Mouse (Mus musculus): ENCODE data around the gene Vmn1r214.

Vmn1r214 gene

DNA sequence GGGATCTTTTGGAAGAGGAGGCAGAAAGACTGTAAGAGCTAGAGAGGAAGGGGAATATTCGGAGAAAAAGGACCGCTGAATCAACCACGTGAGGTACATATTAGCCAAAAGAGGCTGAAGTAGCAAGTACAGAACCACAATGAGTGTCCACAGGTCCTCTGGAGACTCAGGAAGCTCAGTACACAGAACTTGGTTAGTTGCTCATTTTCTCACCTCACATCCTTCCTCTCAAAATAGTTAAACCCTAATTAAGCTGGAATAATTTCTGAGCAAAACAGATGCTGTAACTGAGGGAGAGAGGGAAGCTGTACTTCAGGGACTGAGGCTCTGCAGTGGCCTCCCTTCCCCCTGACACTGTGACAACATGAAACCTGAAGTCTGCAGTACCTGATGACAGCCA is at the start of gene Vmn1r214:
TSS of gene Vmn1r214 (plus strand) at position 301 of the 400 bp plus-strand sequence.
- DNase-seq: no peak

DNA sequence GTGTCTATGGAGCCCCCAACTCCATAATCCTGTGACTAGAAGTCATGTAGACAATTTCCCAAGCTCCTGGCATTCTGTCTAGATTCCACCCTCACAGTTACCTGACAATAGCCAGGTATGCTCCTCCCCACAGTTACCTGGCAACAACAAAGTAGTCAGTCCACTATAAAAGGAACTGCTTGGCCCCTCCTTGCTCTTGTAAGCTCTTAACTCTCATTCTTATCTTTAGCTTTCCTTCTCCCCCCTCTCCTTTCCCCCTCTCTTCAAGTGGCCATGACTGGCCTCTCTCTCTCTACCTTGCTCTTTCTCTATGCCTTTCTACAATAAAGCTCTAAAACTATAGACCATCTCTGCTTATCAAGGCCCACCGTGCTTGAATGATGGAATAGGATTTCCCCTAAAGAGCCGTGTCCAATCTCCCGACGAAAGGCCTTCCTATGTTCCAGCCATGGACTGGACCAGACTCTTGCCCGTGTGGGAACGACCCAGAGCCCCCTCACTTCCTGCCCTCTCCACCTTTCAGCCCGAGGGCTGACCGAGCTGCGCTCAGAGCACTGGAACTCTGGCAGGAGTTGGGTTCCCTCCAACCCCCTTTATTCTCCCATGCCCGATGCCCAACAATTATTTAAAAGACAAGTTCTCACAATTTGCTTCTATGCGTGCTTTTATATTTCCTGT is 39.9 kb upstream of the Vmn1r214 start:
- no peak for DNase-seq

DNA sequence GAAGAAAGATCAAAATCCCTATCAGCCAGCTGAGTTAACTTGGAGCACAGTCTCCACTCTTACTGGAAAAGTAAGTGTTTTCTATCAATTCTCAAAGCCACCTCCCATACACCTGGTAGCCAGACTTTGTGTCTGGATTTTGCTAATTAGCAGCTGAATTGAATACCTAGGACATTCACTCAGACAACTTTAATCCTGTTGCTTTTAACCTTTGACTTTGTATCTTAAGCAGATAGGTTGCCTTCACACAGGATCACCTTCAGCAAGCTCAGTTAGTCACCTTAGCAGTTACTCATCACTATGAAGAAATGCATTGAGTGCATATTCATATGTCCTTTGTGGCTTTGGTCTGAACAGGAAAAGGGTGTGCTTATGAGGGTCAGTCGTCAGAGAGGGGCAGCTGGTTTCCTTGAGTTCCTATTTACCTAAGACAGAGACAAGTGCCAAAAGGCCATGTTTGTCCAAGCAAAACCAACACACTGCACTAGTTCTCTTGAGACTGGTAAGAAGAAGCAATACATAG is 38.0 kb upstream of the Vmn1r214 start:
- DNase-seq: no peak

DNA sequence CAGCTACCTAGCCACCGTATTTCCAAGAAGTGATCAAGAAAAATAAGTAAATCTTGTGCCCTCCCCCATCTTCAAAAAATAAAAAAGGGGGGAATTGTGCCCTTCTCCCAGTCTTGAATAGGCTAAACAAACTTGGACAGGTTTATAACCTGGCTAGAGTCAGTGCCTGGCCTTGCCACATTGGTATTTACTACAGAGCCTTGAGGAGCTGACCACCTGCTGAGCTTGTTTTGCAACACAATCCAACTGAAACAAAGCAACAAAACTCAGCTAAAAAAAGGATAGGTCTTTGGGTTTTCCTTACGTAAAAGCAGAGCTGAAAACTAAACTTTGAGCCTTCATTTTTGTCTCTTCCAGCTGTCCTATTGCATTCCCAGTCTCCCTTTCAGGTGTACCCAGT is 37.5 kb upstream of the Vmn1r214 start:
- no peak for DNase-seq

DNA sequence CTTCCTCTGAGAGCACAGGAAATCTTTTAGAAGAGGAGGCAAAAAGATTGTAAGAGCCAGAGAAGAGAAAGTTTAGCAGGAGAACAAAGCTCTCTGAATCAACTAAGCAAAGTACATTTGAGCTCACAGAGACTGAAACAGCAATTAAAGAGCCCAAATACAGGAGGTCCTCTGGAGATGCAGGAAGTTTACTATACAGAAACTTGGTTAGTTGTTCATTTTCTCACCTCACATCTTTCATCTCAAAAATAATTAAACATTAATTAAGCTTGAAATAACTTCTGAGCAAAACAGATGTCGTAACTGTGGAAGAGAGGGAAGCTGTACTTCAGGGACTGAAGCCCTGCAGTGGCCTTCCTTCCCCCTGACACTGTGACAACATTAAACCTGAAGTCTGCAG is 22.9 kb upstream of the Vmn1r214 start, which contains the start of gene Vmn1r213:
TSS of gene Vmn1r213 (plus strand) at position 301 of the 400 bp plus-strand sequence.
- DNase-seq: no peak

DNA sequence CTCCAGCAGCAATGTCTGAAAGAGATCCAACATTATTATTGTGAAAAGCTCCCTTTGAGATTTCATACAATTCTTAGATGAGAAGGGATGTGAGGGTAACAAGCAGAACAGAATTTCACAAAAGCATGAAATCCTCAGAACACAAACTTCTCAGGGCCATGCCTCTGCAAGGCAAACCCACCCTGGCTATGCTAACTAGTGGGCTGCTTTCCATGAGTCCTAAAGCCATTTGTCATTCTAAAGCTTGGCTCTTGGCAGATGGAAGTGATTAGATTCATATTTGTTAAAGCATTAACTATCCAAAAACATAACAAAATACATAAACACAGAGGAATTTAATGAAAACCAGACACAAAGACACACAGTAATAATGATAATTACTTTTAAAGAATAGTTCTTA is 12.1 kb upstream of the Vmn1r214 start:
- DNase-seq: no peak

DNA sequence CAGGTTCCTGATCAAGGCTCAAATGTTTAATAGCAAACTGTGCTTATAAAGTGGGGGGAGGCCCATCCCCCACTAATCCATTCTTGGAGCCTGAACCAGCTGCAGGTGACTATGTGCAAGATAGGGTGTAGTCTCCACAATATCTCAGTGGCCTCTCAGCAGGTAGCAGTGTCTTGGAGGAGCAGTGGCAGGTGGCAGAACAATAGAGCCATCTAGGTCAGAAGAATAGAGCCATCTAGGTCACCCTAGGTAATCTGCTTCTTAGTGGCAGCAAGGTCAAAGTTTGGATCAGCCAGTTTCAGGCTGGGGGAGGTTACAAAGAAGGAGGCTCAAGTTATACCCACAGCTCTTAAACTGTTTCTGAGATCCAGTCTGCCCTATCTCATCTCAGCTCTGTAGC is 5.4 kb upstream of the Vmn1r214 start:
- no peak for DNase-seq

DNA sequence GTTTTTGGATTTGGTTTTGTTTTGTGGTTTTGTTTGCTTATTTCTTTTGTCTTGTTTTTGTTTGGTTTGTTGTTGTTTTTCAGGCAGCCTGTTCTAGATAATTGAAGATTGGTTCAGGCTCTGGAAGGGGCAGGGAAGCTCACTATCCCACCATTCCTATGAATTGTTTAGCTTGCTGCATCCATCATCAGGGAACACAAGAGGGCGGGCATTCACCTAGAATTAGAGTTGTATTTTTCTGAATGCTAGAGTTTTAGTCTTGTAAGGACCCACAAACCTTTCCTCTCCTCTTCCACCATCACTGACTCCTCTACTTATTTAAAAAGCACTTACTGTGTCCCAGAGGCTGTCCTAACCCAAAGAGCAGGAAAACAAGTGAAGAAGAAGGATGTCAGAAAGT is 27.6 kb downstream of the Vmn1r214 start:
- DNase-seq: no peak

DNA sequence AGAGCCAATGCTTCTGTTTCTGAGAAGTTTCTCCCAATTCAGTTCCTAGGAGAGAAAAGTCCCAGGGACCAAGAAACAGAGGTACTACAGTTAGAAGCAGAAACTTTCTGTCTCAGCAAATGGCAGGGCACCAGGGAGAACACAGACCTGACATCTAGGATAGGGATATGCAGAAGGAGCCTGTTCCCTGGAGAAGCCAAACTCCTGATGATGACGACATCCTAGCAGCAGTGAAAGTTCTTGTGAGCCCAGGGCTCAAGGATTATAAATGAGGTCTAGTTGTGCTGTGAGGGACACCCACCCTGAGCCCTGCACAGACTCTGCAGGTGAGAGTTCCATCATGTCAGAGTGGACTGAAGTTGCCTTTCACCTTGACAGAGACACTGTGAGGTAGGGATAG is 37.5 kb downstream of the Vmn1r214 start, which contains the start of gene Vmn1r215:
TSS of gene Vmn1r215 (plus strand) at position 301 of the 400 bp plus-strand sequence.
- DNase-seq: no peak

DNA sequence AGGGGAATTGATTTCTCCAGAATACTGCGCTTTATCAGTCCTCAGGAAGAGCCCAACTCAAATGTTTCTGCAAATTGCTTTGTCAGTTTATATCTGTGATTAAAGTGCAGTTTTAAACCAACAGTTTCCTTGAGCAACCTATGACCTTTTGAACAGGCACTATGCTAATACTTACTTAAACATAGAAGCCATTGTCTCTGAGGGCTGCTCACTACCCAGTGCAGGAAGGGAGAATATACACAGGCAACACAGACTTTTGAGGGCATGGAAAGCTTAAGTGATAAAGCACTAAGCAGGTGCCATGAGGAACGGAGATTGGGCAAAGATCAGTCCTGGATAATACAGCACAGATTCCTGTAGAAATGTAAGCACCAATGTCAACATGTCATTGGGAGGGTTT is 39.1 kb downstream of the Vmn1r214 start:
- DNase-seq: no peak
